Mouse (Mus musculus) heart, adult 11 months (tissue): Measurements from ENCODE around the gene Ptn.

Experiments used
- DNase-seq: peaks from one replicate; pipeline ENCODE4 v3.0.0; 2022

Ptn gene

GRCm38 (mm10) chr6:36809747-36810285 is at the start of gene Ptn:
Gene Ptn, minus strand, starts transcription at chr6:36810220.
- DNase-seq, result peak; percentile 93

DNA sequence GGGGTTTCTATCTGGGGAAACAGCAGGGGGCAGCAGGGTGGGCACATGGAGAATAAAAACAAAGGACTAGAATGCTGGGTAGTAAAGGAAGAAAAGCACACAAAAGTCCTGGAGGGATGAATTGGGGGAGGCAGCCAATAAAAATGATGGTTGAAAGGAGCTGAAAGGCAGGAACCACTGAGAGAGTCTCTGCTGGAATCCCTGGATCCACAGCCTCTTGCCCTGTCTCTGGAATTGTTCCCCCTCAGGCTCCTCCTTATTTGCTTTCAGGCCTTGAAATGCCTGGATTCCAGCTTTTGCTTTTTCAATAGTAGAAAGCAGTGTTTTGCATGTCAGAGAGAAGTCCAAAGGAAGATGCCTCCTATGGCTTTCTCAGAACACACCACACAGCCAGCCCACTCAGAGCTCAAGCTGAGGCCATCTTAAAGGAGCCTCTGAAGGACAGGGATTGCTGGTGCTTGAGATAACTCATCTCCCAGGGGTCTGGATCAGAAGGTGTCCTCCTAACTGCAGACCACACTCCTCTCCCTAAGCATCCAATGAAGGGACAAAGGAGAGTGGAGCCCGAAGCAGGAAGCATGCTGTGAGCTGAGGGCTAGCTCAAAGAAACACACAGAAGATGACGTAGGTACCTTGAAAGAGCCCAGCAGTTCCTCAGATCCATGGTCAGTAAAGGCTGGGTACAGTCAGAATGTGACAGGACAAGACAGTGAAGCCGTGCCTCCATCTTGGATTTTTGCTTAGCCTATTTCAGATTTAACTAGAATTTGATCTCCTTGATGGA is 48.4 kb upstream of the Ptn start:
- DNase-seq, result no peak

GRCm38 (mm10) chr6:36857627-36858257 is 47.7 kb upstream of the Ptn start:
- DNase-seq, result no peak

DNA sequence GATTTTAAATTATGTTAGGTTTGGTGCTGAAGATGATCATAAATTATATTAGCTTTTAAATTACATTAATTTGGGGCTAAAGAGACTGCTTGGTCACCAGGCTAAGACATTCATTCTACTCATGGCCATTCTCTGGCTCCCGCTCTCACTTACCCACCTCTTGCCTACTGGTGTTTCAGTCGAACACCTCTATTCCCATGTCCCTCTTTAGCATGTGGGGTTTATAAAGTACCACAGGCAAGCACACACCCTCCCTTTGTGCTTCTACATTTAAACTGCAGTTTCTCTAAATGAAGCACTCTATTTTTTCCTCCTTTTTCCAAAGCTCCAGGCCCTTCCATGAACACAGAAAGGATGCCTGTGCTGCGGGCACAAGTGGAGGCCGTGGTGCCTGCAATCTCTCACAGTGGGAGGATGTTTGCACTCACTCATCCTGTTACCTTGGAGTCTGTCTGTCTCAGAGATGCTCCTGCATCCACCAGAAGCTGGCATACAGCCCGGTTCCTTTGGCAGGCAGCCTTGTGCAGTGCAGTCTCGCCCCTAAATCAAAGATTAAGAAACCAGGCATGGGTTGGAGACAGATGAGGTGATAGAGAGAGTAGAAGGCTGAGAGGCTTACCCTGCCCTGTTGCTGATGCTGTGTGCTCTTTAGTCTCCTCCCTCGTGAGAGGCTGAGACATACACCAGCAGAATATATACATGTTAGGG is 40.6 kb upstream of the Ptn start:
- peak; percentile 87 for DNase-seq

GRCm38 (mm10) chr6:36845288-36845687 is 35.3 kb upstream of the Ptn start:
- peak; percentile 92 for DNase-seq

- DNase-seq, result no peak
Measured at GRCm38 (mm10) chr6:36844258-36844657, 34.2 kb upstream of the Ptn start.

DNA sequence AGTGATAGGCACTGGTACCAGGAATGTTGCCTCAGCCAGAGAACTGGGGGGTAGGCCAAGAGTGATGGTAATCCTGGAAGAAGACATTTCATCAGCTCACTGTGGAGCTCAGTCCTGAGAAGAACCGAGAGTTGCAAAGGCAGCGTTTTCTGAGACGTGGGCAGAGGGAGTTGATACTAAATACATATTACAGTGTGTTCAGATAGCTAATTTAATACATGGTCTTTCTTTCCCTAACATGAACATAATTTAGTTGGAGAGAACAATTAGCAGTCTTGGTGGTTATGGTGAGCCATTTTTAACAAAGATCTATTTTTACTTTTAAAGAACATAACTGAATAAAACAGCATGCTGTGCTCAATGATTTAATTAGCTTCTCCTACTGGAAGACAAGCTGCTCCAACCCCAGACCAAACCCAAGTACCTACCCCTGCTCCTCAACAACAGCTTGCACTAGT is 33.0 kb upstream of the Ptn start:
- DNase-seq, result no peak

- DNase-seq, result no peak
Measured at GRCm38 (mm10) chr6:36842101-36842922, 32.3 kb upstream of the Ptn start.

- no peak for DNase-seq
Measured at GRCm38 (mm10) chr6:36841701-36842100, 31.7 kb upstream of the Ptn start.

GRCm38 (mm10) chr6:36841174-36841573 is 31.2 kb upstream of the Ptn start:
- no peak for DNase-seq

- no peak for DNase-seq
Measured at GRCm38 (mm10) chr6:36838747-36839146, 28.7 kb upstream of the Ptn start.

DNA sequence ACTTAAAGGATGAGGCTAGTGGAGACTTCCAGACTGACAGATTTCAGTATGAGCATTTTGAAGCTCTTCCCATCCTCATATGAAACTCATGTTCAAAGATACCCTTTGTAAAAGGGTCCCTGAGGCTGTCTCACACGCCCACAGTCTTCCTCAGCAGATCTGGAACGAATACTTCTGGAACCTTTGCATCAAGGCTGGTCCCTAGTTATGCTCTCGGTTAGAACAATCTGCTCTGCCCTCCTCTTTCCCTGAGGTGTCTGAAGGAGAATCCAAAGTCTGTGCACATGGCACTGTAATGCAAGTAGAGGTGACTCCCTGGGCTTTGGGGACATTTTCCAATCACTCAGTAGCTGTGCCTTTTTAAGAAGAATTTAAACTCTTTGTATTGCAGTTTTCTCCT is 25.3 kb upstream of the Ptn start:
- DNase-seq, result no peak

DNA sequence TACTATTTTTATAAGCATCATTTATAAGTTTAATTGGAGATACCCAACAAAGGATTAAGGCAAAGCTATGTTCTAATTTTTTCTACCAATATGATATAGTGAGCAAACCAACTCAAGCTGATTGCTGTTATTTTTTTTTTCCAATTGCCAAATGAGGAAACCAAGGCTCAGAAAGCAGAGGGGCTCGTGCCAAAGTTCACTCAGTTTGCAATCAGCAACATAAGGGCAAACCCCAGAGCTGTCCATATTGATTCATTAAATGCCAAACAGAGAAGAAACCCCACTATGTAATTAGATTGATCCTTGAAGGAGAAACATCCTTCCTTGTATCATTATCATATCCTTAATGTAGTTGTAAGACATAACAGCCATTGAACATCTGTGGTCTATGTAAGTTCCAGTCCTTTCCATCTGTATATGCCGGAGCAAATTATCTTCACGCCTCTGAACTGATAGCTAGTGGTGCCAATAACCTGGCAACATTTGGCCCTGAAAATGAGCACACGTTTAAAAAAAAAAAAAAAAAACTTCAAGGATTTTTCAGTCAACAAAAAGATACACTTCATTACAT is 24.8 kb upstream of the Ptn start:
- DNase-seq, result no peak

- no peak for DNase-seq
Measured at GRCm38 (mm10) chr6:36832681-36833080, 22.7 kb upstream of the Ptn start.

DNA sequence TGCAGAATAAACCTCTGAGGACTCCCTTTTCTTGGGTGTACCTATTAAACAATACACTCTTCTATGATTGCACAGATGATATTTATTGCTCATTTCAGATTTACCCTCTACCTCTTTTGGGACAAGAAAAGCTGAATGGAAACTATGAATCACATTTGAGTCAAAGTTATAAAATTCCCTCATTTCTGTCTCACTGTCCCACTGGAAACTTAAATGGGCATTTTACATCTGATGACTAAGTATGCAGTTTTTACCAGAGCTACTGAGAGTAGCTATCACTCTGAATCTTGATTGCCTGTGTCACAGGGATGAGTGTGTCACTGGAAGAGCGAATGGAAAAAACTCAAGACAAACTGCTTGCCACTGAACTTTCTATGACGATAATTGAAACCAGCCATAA is 22.2 kb upstream of the Ptn start:
- DNase-seq, result no peak

- DNase-seq, result no peak
Measured at GRCm38 (mm10) chr6:36830371-36830925, 20.4 kb upstream of the Ptn start.

GRCm38 (mm10) chr6:36819784-36820050 is 9.7 kb upstream of the Ptn start:
- DNase-seq, result no peak

DNA sequence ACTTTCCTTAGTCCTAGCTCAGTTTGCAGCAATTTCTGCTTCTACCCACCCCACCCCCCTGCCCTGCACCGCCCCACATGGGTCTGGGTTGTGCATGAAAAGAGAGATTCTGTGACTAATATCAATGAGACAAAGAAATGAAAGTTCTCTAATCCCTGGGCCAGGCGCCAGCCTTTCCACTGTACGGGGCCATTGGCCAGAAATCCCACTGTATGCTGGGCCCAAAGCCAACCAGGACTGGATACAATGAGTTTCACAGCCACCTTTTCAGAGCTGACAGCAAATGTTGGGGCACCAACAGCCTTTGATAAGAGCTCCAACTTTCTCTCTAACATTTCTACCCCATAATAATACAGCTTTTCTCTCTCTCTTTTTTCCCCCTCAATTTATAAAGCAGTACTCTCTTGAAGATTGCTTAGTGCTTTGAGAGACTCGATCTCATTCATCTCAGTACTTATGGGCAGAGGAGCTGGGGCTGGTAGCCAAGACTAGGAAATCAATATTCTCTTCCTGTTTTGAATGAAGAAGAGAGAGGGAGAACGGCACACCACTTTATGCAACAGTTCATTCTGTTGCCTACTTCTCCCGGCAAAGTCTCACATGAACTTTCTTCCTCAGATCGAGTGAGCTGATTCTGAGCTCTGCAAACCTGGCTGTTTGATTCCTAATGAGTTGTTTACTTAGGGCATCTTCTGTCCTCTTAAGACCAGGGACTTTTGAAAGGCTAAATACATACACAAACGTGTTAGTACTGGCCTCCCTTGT is 9.2 kb upstream of the Ptn start:
- DNase-seq, result peak; percentile 92

GRCm38 (mm10) chr6:36818281-36819018 is 8.4 kb upstream of the Ptn start:
- no peak for DNase-seq

DNA sequence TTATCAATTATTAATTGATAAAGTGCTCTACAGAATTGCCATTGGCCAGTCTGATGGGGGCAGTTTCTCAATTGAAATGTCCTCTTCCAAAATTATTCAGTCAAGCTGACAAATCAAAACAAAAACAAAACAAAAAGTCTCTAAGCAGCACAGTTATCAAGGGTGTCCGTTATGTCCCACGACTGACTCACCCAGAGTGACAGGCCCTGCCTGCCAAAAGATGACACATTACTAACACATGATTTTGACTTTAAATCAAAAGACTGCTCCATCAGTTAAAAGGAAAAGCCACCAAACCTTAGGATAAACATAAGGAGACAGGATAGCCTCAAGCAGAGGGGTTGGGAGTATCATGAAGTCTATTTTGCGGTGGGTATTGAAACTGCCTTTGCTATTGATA is 6.6 kb upstream of the Ptn start:
- no peak for DNase-seq

DNA sequence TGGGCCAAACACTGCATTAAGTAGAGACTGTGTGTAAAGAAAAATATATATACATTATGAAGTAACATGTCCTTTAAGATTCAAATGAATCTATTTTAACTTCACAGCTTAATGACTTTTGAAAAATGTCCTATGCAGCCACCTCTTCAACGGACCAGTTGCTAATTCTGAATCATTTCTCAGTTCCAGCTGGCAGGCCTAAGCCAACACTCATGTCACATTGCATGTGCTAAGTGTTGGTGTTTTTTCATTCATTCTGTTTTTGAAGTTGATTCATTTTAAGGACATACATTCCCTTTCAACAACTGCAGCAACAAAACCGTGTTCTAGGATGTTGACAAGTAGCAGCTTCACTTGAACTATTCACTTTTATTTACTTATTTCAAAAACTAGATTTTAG is 6.0 kb upstream of the Ptn start:
- no peak for DNase-seq
